Mouse (Mus musculus): ENCODE measurements at regions not wholly inside any gene's neighbourhood (a gene's known extent, or its start where the extent isn't known, plus 50 kb on each side); places are given as distances from the start of the nearest gene placed in this dataset.

- DNase-seq (ENCODE audit: low spot score in 2 of 2) = no peak
These were observed 200.2 kb downstream of the Adra2a start for GRCm38 (mm10) chr19:54244176-54244575.

GRCm38 (mm10) chr19:54248256-54248936 lies 204.4 kb downstream of the Adra2a start:
- DNase-seq (ENCODE audit: low spot score in 2 of 2) = no peak

GRCm38 (mm10) chr19:54252145-54252664 lies 208.3 kb downstream of the Adra2a start:
- DNase-seq (ENCODE audit: low spot score in 2 of 2) = no peak

- no peak for DNase-seq (ENCODE audit: low spot score in 2 of 2)
These were observed 213.9 kb downstream of the Adra2a start for GRCm38 (mm10) chr19:54257889-54258288.

- DNase-seq (ENCODE audit: low spot score in 2 of 2) = no peak
These were observed 215.2 kb downstream of the Adra2a start for GRCm38 (mm10) chr19:54259175-54259574.

GRCm38 (mm10) chr19:54277368-54277767 lies 233.4 kb downstream of the Adra2a start:
- no peak for DNase-seq (ENCODE audit: low spot score in 2 of 2)

GRCm38 (mm10) chr19:54285481-54285880 lies 241.5 kb downstream of the Adra2a start:
- DNase-seq (ENCODE audit: low spot score in 2 of 2) = no peak

GRCm38 (mm10) chr19:54297663-54298388 lies 253.9 kb downstream of the Adra2a start:
- no peak for DNase-seq (ENCODE audit: low spot score in 2 of 2)

- no peak for DNase-seq (ENCODE audit: low spot score in 2 of 2)
These were observed 267.3 kb downstream of the Adra2a start for GRCm38 (mm10) chr19:54311289-54311688.

GRCm38 (mm10) chr19:54311723-54312122 lies 267.8 kb downstream of the Adra2a start:
- no peak for DNase-seq (ENCODE audit: low spot score in 2 of 2)

- DNase-seq (ENCODE audit: low spot score in 2 of 2) = no peak
These were observed 279.3 kb downstream of the Adra2a start for GRCm38 (mm10) chr19:54323276-54323675.

GRCm38 (mm10) chr19:54324991-54325390 lies 281.0 kb downstream of the Adra2a start:
- DNase-seq (ENCODE audit: low spot score in 2 of 2) = no peak

GRCm38 (mm10) chr19:54332140-54332539 lies 288.2 kb downstream of the Adra2a start:
- DNase-seq (ENCODE audit: low spot score in 2 of 2) = no peak

- DNase-seq (ENCODE audit: low spot score in 2 of 2) = no peak
These were observed 296.9 kb downstream of the Adra2a start for GRCm38 (mm10) chr19:54340778-54341291.

- DNase-seq (ENCODE audit: low spot score in 2 of 2) = no peak
These were observed 315.8 kb downstream of the Adra2a start for GRCm38 (mm10) chr19:54359731-54360130.

GRCm38 (mm10) chr19:54360660-54361059 lies 316.7 kb downstream of the Adra2a start:
- DNase-seq (ENCODE audit: low spot score in 2 of 2) = no peak

- DNase-seq (ENCODE audit: low spot score in 2 of 2) = no peak
These were observed 341.1 kb downstream of the Adra2a start for GRCm38 (mm10) chr19:54385101-54385500.

- no peak for DNase-seq (ENCODE audit: low spot score in 2 of 2)
These were observed 347.5 kb downstream of the Adra2a start for GRCm38 (mm10) chr19:54391406-54391805.

- DNase-seq (ENCODE audit: low spot score in 2 of 2) = no peak
These were observed 355.7 kb downstream of the Adra2a start for GRCm38 (mm10) chr19:54399651-54400050.

GRCm38 (mm10) chr19:54407904-54408303 lies 364.0 kb downstream of the Adra2a start:
- no peak for DNase-seq (ENCODE audit: low spot score in 2 of 2)

- DNase-seq (ENCODE audit: low spot score in 2 of 2) = no peak
These were observed 385.1 kb downstream of the Adra2a start for GRCm38 (mm10) chr19:54429062-54429461.

- DNase-seq (ENCODE audit: low spot score in 2 of 2) = no peak
These were observed 396.8 kb downstream of the Adra2a start for GRCm38 (mm10) chr19:54440713-54441112.

Measured in spleen, postnatal 14 days (tissue).